Mouse (Mus musculus): ENCODE results near the gene Pdzd8. TPM values are rescaled to one million over a fixed set of nuclear protein-coding genes. Genes with fewer than 3 reads are reported as not detected.

The Pdzd8 gene
- 39.0 to 45.1 TPM (median 41.2 TPM) in 4 replicates for total RNA-seq (2023; ENCODE audit: inconsistent age)

GRCm38 (mm10) chr19:59345658-59346283 lies at the start of gene Pdzd8:
Gene Pdzd8, minus strand, starts transcription at chr19:59345780.

GRCm38 (mm10) chr19:59321990-59322389 lies 23.6 kb downstream of the Pdzd8 start, which contains the start of gene Rps12-ps3:
Gene Rps12-ps3, plus strand, starts transcription at chr19:59322290.

GRCm38 (mm10) chr19:59260718-59261442 lies 84.7 kb downstream of the Pdzd8 start, which contains the start of gene Slc18a2:
Gene Slc18a2, plus strand, starts transcription at chr19:59260896.

Other genes starting within 250 kb of the Pdzd8 start
- gene Vax1, start 175.7 kb downstream of the Pdzd8 start, total RNA-seq (2023; ENCODE audit: inconsistent age) = not detected in 4 replicates
- gene Kcnk18, start 126.6 kb downstream of the Pdzd8 start, total RNA-seq (2023; ENCODE audit: inconsistent age) = not detected in 4 replicates
- gene Slc18a2, start 84.9 kb downstream of the Pdzd8 start, total RNA-seq (2023; ENCODE audit: inconsistent age) = 0.13 TPM in 1 of 4 replicates, not detected in the others
- 816 to 1,692 TPM (median 1,234 TPM) in 4 replicates for gene Rps12-ps3, start 23.5 kb downstream of the Pdzd8 start, total RNA-seq (2023; ENCODE audit: inconsistent age)
- gene Emx2, start 112.6 kb upstream of the Pdzd8 start, total RNA-seq (2023; ENCODE audit: inconsistent age) = not detected in 4 replicates